Mouse (Mus musculus): Measurements from ENCODE around the gene Large1. TPM values are rescaled to one million over a fixed set of nuclear protein-coding genes. Genes with fewer than 3 reads are reported as not detected.
A peak's percentile ranks its signal among the peaks of the same experiment; 100 is the strongest.
"Not testable (repeated sequence)": the region's sequence is repeated elsewhere in the genome, so short reads cannot be mapped to it uniquely, and the experiment has no call there.

Large1 gene
- polyA plus RNA-seq, 1 experiment from 2014 or later, result 14.8 TPM

DNA sequence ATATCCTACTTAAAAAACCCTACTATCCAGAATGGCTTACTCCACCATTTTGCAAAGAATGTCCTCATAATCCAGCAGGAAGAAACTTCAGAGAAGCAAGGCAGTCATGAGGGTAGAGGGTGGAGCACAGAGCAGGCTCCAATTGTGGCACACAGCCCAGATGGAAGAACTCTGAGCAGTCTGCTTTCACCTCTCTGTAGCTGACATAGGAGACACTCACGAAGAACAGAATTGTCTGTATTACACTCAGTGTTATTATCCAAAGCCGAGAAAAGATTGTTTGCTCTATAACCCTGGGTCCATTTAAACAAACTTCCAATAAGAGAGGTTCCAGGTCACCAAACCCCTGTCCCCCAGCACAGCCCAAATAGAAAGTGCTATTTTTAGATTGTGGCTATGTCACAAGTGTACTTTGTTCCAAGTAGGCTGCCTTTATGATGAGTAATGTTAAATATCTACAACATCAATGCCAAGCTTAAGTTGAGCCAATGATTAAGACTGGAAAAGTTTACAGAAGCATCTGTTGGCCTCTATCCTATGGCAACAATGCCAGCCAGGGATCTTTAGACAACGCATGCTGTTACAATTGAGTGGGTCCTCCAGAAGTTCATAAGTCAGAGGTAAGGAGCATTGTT, 10.5 kb downstream of the Large1 start:
- H3K4me1 ChIP-seq (ENCODE audit: control insufficient read depth, insufficient read depth, low read length), result no peaks in the 10 kb centered on the region
- no peaks in the 10 kb centered on the region for H3K9me3 ChIP-seq (replicated peaks; ENCODE audit: control insufficient read depth, low read length, poor library complexity, severe bottlenecking)
- no peak overlapping the region for H3K9ac ChIP-seq (ENCODE audit: low read depth, low read length)
- H3K4me2 ChIP-seq (ENCODE audit: low read length), result no peak overlapping the region
- H3K27me3 ChIP-seq (ENCODE audit: control insufficient read depth, insufficient read depth, low read depth, low read length), result no peaks in the 10 kb centered on the region
- H3K4me3 ChIP-seq (ENCODE audit: low read depth, low read length), result no peak overlapping the region
- no peak for ATAC-seq
- H3K36me3 ChIP-seq (ENCODE audit: control insufficient read depth, insufficient read depth, low read length), result no peaks in the 10 kb centered on the region
- WGBS, result 92% methylated on average over 3 of the region's 3 CpGs
- no peak overlapping the region for H3K27ac ChIP-seq (ENCODE audit: low read length)

DNA sequence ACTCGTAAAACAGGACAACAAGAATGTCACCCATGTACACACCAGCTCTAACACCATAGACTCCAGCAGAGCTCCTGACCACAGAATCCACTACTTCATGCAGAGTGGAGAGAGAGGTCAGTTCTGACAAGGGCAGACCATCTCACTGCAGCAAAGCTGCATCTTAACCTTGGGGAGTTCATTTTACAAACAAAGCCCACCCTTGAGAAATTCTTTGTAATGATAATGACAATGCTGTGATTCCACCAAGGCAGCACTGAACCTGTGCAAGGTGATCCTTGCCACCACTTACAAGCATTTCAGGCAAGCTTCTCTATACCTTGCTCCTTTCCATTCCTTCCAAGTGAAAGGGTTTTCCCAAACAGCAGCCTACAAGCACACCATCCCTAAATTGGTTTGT, 16.5 kb downstream of the Large1 start:
- Histone ChIP-seq H3K27me3 (ENCODE audit: control insufficient read depth, insufficient read depth, low read depth, low read length) (no peaks in the 10 kb centered on the region), H3K9me3 (replicated peaks; ENCODE audit: control insufficient read depth, low read length, poor library complexity, severe bottlenecking) (peaks cover 9% of the 10 kb centered on the region; the same call in 1 of the 2 replicates), H3K4me2 (ENCODE audit: low read length) (no peak overlapping the region), H3K9ac (ENCODE audit: low read depth, low read length) (no peak overlapping the region), H3K36me3 (ENCODE audit: control insufficient read depth, insufficient read depth, low read length) (no peaks in the 10 kb centered on the region; the same call in 1 of the 2 replicates), H3K4me3 (ENCODE audit: low read depth, low read length) (no peak overlapping the region), H3K4me1 (ENCODE audit: control insufficient read depth, insufficient read depth, low read length) (no peaks in the 10 kb centered on the region), H3K27ac (ENCODE audit: low read length) (no peak overlapping the region)
- WGBS, result 91% methylated on average over 1 of the region's 1 CpGs
- ATAC-seq, result no peak

DNA sequence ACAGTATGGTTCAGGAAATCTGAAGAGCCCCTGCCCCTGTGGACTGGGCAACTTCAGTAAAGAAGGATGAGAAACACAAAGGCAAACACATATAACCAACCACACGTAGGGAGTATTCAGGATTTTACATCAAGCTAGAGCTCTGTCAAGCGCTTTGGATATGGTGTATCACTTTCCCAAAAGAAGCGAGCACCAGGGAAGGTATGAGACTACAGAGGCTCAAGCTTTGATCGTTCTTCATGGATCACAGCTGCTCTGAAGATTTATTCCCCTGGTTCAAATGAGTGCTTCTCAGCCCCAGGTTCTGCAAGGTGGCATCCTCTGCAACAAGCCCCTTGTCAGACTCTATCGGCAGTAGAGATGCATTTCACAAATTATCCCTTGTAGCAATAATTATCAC, 24.2 kb downstream of the Large1 start:
- no peak for ATAC-seq
- Histone ChIP-seq H3K27ac (ENCODE audit: low read length) (no peak overlapping the region), H3K36me3 (ENCODE audit: control insufficient read depth, insufficient read depth, low read length) (no peaks in the 10 kb centered on the region; the same call in 1 of the 2 replicates), H3K9ac (ENCODE audit: low read depth, low read length) (no peak overlapping the region), H3K4me3 (ENCODE audit: low read depth, low read length) (no peak overlapping the region), H3K9me3 (replicated peaks; ENCODE audit: control insufficient read depth, low read length, poor library complexity, severe bottlenecking) (peaks cover 9% of the 10 kb centered on the region; the same call in 1 of the 2 replicates), H3K4me2 (ENCODE audit: low read length) (no peak overlapping the region), H3K4me1 (ENCODE audit: control insufficient read depth, insufficient read depth, low read length) (0 out of 2 replicates have a peak, but pooled peaks cover 2% of the 10 kb centered on the region), H3K27me3 (ENCODE audit: control insufficient read depth, insufficient read depth, low read depth, low read length) (no peaks in the 10 kb centered on the region)
- 91% methylated on average over 5 of the region's 5 CpGs for WGBS

DNA sequence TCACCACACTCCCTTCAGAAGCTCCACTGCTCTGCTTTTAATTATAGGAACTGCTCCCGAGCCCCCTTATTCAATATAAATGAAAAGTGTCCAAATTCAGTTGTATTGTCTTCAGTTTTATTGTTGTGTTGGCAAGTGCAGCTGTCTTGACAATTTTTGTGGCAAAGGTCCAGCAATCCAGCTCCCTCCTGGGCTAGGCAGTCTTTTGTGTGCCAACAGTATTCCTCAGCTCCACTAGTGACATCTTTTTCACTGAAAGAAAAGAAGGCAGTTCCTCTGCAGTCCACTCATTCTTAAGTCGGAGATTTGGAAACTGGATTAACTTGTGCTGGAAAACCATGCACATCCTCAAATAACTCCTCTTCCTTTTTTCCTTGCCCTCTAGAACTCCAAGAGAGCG, 25.3 kb downstream of the Large1 start:
- H3K4me3 ChIP-seq (ENCODE audit: low read depth, low read length), result no peak overlapping the region
- H3K9ac ChIP-seq (ENCODE audit: low read depth, low read length), result no peak overlapping the region
- H3K27me3 ChIP-seq (ENCODE audit: control insufficient read depth, insufficient read depth, low read depth, low read length), result no peaks in the 10 kb centered on the region
- H3K36me3 ChIP-seq (ENCODE audit: control insufficient read depth, insufficient read depth, low read length), result no peaks in the 10 kb centered on the region; the same call in 1 of the 2 replicates
- H3K9me3 ChIP-seq (replicated peaks; ENCODE audit: control insufficient read depth, low read length, poor library complexity, severe bottlenecking), result 0 out of 2 replicates have a peak, but pooled peaks cover 2% of the 10 kb centered on the region
- ATAC-seq, result no peak
- no peak overlapping the region for H3K4me2 ChIP-seq (ENCODE audit: low read length)
- no peak overlapping the region for H3K27ac ChIP-seq (ENCODE audit: low read length)
- 0 out of 2 replicates have a peak, but pooled peaks cover 2% of the 10 kb centered on the region for H3K4me1 ChIP-seq (ENCODE audit: control insufficient read depth, insufficient read depth, low read length)
- 51% methylated on average over 3 of the region's 3 CpGs for WGBS

- Histone ChIP-seq H3K9ac (ENCODE audit: low read depth, low read length) (no peak overlapping the region), H3K9me3 (replicated peaks; ENCODE audit: control insufficient read depth, low read length, poor library complexity, severe bottlenecking) (no peaks in the 10 kb centered on the region), H3K36me3 (ENCODE audit: control insufficient read depth, insufficient read depth, low read length) (no peaks in the 10 kb centered on the region), H3K4me2 (ENCODE audit: low read length) (no peak overlapping the region), H3K27me3 (ENCODE audit: control insufficient read depth, insufficient read depth, low read depth, low read length) (no peaks in the 10 kb centered on the region), H3K4me3 (ENCODE audit: low read depth, low read length) (no peak overlapping the region), H3K27ac (ENCODE audit: low read length) (0 out of 2 replicates have a peak overlapping the region, but pooled peaks have one; percentile 18), H3K4me1 (ENCODE audit: control insufficient read depth, insufficient read depth, low read length) (0 out of 2 replicates have a peak, but pooled peaks cover 2% of the 10 kb centered on the region)
- WGBS, result 61% methylated on average over 4 of the region's 4 CpGs
- ATAC-seq, result peak; percentile 58; the same call in 1 of the 2 replicates
These were observed 28.7 kb downstream of the Large1 start for GRCm38 (mm10) chr8:73324667-73325066.

DNA sequence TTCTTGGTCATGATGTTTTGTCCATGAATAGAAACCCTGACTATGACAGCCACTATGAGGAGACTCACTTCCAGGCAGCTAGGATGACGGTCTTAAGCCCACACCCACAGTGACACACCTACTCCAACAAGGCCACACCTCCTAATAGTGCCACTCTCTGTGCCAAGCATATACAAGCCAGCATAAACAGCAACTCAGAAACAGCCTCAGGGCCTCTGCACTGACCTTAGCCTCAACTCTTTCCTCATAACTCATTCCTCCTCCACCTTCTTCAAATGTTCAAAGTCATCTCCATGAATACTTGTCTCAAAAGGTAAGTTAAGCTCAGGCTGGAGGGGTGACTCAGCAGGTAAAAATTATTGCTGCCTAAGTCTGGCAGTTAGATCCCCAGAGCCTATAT, 29.7 kb downstream of the Large1 start:
- WGBS, result 100% methylated on average over 1 of the region's 1 CpGs
- H3K9me3 ChIP-seq (replicated peaks; ENCODE audit: control insufficient read depth, low read length, poor library complexity, severe bottlenecking), result no peaks in the 10 kb centered on the region
- ATAC-seq, result no peak

GRCm38 (mm10) chr8:73319500-73319899, 33.8 kb downstream of the Large1 start:
- H3K4me1 ChIP-seq (ENCODE audit: control insufficient read depth, insufficient read depth, low read length); H3K27ac ChIP-seq (ENCODE audit: low read length); H3K36me3 ChIP-seq (ENCODE audit: control insufficient read depth, insufficient read depth, low read length); ATAC-seq; H3K9ac ChIP-seq (ENCODE audit: low read depth, low read length); H3K4me3 ChIP-seq (ENCODE audit: low read depth, low read length); H3K4me2 ChIP-seq (ENCODE audit: low read length); H3K27me3 ChIP-seq (ENCODE audit: control insufficient read depth, insufficient read depth, low read depth, low read length); H3K9me3 ChIP-seq (replicated peaks; ENCODE audit: control insufficient read depth, low read length, poor library complexity, severe bottlenecking): not testable (repeated sequence)
- 100% methylated on average over 1 of the region's 3 CpGs for WGBS

More for the DNA sequence above, 29.7 kb downstream of the Large1 start:
- H3K9ac ChIP-seq (ENCODE audit: low read depth, low read length), result no peak overlapping the region
- no peak overlapping the region for H3K4me2 ChIP-seq (ENCODE audit: low read length)
- H3K36me3 ChIP-seq (ENCODE audit: control insufficient read depth, insufficient read depth, low read length), result no peaks in the 10 kb centered on the region
- H3K27me3 ChIP-seq (ENCODE audit: control insufficient read depth, insufficient read depth, low read depth, low read length), result no peaks in the 10 kb centered on the region
- 0 out of 2 replicates have a peak, but pooled peaks cover 2% of the 10 kb centered on the region for H3K4me1 ChIP-seq (ENCODE audit: control insufficient read depth, insufficient read depth, low read length)
- H3K27ac ChIP-seq (ENCODE audit: low read length), result no peak overlapping the region
- no peak overlapping the region for H3K4me3 ChIP-seq (ENCODE audit: low read depth, low read length)

DNA sequence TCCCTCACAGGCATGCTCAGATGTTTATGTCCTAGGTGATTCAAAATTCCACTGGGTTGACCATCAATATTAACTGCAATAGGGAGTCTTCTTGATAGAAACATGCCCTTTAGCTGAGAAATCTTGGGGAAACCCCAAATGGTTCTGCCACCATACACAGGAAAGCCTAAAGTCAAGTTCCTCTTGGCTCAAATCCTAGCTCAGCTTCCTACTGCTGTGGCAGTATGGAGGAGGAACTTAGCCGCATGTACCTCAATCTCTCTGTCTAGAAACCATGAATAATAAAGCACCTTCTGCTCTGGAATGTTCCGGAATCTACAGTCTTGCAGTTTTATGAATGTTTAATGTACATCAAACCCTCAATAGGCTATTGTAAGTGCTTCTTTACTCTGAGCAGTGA, 39.4 kb downstream of the Large1 start:
- WGBS, result 92% methylated on average over 2 of the region's 2 CpGs
- Histone ChIP-seq H3K27me3 (ENCODE audit: control insufficient read depth, insufficient read depth, low read depth, low read length) (no peaks in the 10 kb centered on the region), H3K27ac (ENCODE audit: low read length) (no peak overlapping the region), H3K9ac (ENCODE audit: low read depth, low read length) (no peak overlapping the region), H3K36me3 (ENCODE audit: control insufficient read depth, insufficient read depth, low read length) (no peaks in the 10 kb centered on the region), H3K4me1 (ENCODE audit: control insufficient read depth, insufficient read depth, low read length) (no peaks in the 10 kb centered on the region), H3K4me2 (ENCODE audit: low read length) (no peak overlapping the region), H3K9me3 (replicated peaks; ENCODE audit: control insufficient read depth, low read length, poor library complexity, severe bottlenecking) (no peaks in the 10 kb centered on the region), H3K4me3 (ENCODE audit: low read depth, low read length) (no peak overlapping the region)
- no peak for ATAC-seq

DNA sequence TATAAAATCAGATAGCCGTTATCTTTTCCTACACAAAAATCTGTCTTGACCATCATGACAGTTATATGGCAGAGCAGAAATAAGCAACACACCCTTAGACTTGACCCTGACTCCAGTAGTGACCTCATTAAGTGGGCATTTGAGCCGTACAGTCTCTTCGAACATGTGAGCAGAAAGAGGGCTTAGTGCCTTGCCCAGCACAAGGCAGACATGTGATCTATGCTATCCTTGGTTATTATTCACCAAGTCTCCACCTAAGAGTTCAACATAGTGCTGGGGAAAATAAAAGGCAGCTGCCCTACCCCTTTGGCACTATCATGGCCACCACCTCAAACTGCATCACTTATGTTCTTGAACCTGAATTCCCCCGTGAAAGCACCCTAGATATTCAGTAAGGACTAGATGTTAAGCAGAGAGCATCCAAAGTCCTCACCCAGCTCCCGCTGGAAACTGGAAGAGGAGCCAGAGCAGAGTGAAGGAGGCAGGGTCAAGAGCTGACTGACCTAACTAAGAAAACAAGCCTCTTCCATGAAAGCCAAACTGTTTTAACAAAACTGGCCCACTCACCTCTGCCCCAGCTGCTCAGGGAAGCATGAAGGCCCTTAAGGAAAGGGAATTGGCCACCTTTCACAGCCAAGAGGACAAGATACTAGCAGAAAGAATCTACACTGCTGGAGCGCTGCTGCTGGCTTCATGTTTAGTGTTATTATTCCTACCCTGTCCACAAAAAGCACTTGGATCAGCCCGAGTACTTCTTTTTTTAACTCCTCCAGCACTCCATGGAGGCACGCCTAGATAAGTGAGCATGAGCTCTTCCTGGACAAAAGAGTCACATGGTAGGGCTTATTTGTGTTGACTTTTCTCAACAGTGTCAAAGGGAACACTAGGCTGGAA, 40.4 kb downstream of the Large1 start:
- Histone ChIP-seq H3K4me2 (ENCODE audit: low read length) (no peak overlapping the region), H3K4me1 (ENCODE audit: control insufficient read depth, insufficient read depth, low read length) (no peaks in the 10 kb centered on the region), H3K4me3 (ENCODE audit: low read depth, low read length) (no peak overlapping the region), H3K9me3 (replicated peaks; ENCODE audit: control insufficient read depth, low read length, poor library complexity, severe bottlenecking) (no peaks in the 10 kb centered on the region), H3K27me3 (ENCODE audit: control insufficient read depth, insufficient read depth, low read depth, low read length) (no peaks in the 10 kb centered on the region), H3K9ac (ENCODE audit: low read depth, low read length) (no peak overlapping the region), H3K27ac (ENCODE audit: low read length) (no peak overlapping the region), H3K36me3 (ENCODE audit: control insufficient read depth, insufficient read depth, low read length) (no peaks in the 10 kb centered on the region)
- 79% methylated on average over 8 of the region's 8 CpGs for WGBS
- ATAC-seq, result no peak
